Mouse (Mus musculus): ENCODE data around the gene Ubn2.

DNA sequence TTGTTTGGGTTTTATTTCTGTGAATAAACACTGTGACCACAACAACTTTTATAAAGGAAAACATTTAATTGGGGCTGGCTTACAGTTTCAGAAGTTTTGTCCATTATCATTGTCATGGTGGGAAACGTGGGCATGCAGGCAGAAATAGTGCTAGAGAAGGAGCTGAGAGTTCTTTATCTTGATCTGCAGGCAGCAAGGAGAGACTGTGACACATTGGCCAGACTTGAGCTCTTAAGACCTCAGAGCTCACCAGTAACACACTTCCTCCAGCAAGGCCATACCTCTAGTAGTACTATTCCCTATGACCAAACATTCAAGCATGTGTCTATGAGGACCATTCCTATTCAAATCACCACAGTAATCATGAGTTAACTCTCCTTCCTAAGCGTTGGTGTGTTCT lies 14.5 kb downstream of the Ubn2 start:
- TF ChIP-seq GATA1 (IDR thresholded peaks at IDR 0.05; ENCODE audit: borderline replicate concordance, low read length) = no peak; the same call in 2 of the 3 replicates
- TF ChIP-seq FLI1 (IDR thresholded peaks at IDR 0.05; ENCODE audit: low read length) = no peak
